Mouse (Mus musculus) C2C12 (cell line): Measurements from ENCODE around the gene Commd1. TPM values are rescaled to one million over a fixed set of nuclear protein-coding genes. Genes with fewer than 3 reads are reported as not detected.

ENCODE experiments used
- H3K27me3 ChIP-seq: one replicate; pipeline ENCODE4 v1.6.1; 2011; ENCODE audit not compliant: control insufficient read depth, insufficient read depth, insufficient read length
- H3K36me3 ChIP-seq: one replicate; pipeline ENCODE4 v1.6.1; 2011; ENCODE audit not compliant: control insufficient read depth, insufficient read depth
- H3K4me3 ChIP-seq: one replicate; pipeline ENCODE4 v1.5.1; 2011; ENCODE audit warnings: mild to moderate bottlenecking, control low read depth; ENCODE audit not compliant: poor library complexity, insufficient read depth, severe bottlenecking
- H3K79me2 ChIP-seq: one replicate; pipeline ENCODE4 v1.6.1; 2011; ENCODE audit not compliant: control insufficient read depth, insufficient read depth
- H3K79me3 ChIP-seq: one replicate; pipeline ENCODE4 v1.6.1; 2011; ENCODE audit warnings: low read depth, control low read depth
- H3ac ChIP-seq: one replicate; pipeline ENCODE3; 2011; ENCODE audit warnings: low read depth; ENCODE audit not compliant: control insufficient read depth, insufficient read length
- CEBPB ChIP-seq: IDR thresholded peaks from one replicate; pipeline ENCODE4 v1.6.1; 2011; ENCODE audit warnings: low read depth, mild to moderate bottlenecking, control low read depth, moderate library complexity
- CTCF ChIP-seq: IDR thresholded peaks from one replicate; pipeline ENCODE4 v1.5.1; 2011; ENCODE audit not compliant: control insufficient read depth, insufficient read depth, insufficient read length
- FOSL1 ChIP-seq: IDR thresholded peaks from one replicate; pipeline ENCODE4 v1.8.0; 2011; ENCODE audit warnings: mild to moderate bottlenecking, low read length; ENCODE audit not compliant: poor library complexity, insufficient read depth, severe bottlenecking
- MAX ChIP-seq: IDR thresholded peaks from one replicate; pipeline ENCODE4 v1.6.1; 2011; ENCODE audit warnings: mild to moderate bottlenecking, control low read depth
- MYOD1 ChIP-seq: IDR thresholded peaks from one replicate; pipeline ENCODE4 v1.6.1; 2011; ENCODE audit warnings: low read depth; ENCODE audit not compliant: control insufficient read depth, insufficient read length
- MYOG ChIP-seq: IDR thresholded peaks from one replicate; pipeline ENCODE4 v1.6.1; 2011; ENCODE audit not compliant: control insufficient read depth, insufficient read length; ENCODE audit errors: extremely low read depth
- USF1 ChIP-seq: IDR thresholded peaks from one replicate; pipeline ENCODE4 v1.6.1; 2011; ENCODE audit warnings: low read depth, mild to moderate bottlenecking, control low read depth, moderate library complexity
- polyA plus RNA-seq: library from polyadenylated mRNA; unstranded; fragments of >200 nt; fragmentation: generic; extraction: Trizol; gene quantifications from one replicate; pipeline ENCODE4 v1.2.1, GENCODE M21; 2012; ENCODE audit warnings: missing spikeins

The Commd1 gene
- polyA plus RNA-seq, 1 experiment: 126 TPM

DNA sequence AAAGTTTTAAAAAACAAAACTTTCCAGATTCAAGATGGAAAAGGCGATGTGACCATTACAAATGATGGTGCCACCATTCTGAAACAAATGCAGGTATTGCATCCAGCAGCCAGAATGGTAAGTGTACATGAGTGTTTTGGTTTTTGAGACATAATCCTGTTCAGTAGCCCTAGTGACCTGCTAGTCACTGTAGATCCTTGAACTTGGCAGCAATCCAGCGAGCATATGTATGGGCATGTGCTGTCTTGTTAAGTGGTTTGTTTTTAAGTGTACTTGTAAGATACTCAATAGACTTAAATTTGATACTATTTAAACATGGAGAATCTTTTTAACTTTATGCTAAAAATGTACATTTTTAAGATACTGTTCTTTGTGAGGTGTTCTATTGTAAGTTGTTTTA is 12.1 kb upstream of the Commd1 start:
- Histone ChIP-seq H3K4me3 (no peak overlapping the region), H3K79me3 (peaks cover 58% of the 10 kb centered on the region), H3ac (no peak overlapping the region), H3K79me2 (peaks cover 83% of the 10 kb centered on the region), H3K36me3 (peaks cover 78% of the 10 kb centered on the region), H3K27me3 (no peaks in the 10 kb centered on the region)
- TF ChIP-seq CTCF (no peak), CEBPB (no peak), USF1 (no peak), MAX (no peak), MYOD1 (no peak), MYOG (no peak), FOSL1 (no peak)

DNA sequence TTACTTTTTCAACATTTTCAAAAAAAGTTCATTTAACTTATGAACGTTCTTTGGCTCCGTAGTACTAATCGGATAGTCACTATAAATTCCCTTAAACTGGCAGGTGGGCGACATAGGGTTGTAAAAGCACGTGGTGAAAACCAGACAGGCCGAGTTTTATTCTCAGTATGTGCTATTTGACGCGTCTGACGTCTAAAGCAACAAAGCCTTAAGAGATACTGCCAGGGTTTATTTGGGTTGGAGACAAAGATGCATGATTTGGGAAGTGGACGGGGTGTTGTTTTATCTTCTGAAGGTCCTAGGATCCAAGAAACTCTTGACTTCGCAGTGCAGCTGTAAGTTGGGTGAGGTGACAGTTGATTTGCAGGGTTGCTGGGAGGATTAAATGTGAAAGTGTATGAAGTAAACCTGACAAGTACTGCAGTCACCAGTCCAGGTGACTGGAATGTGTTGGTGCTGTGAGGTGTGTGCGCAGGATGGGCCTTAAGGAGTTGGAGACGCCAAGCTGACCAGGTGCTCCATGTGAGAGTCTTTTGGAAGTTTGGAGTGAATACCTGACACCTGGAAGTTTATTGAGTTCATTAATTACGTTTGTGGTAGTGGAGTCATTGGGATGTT is 9.1 kb upstream of the Commd1 start:
- peaks cover 52% of the 10 kb centered on the region for H3K79me3 ChIP-seq
- peaks cover 49% of the 10 kb centered on the region for H3K36me3 ChIP-seq

GRCm38 (mm10) chr11:22990393-22991126 is 8.4 kb upstream of the Commd1 start, which contains the start of gene Cct4:
TSS of gene Cct4 (plus strand) at chr11:22990519.
- no peak for TF ChIP-seq FOSL1
- no peak for TF ChIP-seq USF1
- peak; percentile 6 for TF ChIP-seq CEBPB
- TF ChIP-seq MAX: peak; percentile 96
- no peak for TF ChIP-seq MYOG
- Histone ChIP-seq H3K4me3 (peak within 1 kb of the TSS; percentile 88), H3K79me3 (peaks cover 46% of the 10 kb centered on the region), H3K79me2 (peaks cover 52% of the 10 kb centered on the region), H3K36me3 (peaks cover 41% of the 10 kb centered on the region), H3ac (peak within 1 kb of the TSS; percentile 88), H3K27me3 (no peaks in the 10 kb centered on the region)

More for the DNA sequence above, 9.1 kb upstream of the Commd1 start:
- Histone ChIP-seq H3ac (peak overlapping the region; percentile 61), H3K4me3 (peak overlapping the region; percentile 88), H3K27me3 (no peaks in the 10 kb centered on the region), H3K79me2 (peaks cover 60% of the 10 kb centered on the region)
- no peak for TF ChIP-seq MAX
- TF ChIP-seq FOSL1: no peak
- no peak for TF ChIP-seq CEBPB
- TF ChIP-seq MYOD1: no peak
- TF ChIP-seq USF1: no peak
- no peak for TF ChIP-seq CTCF
- no peak for TF ChIP-seq MYOG

GRCm38 (mm10) chr11:22989786-22990185 is 7.6 kb upstream of the Commd1 start:
- TF ChIP-seq CTCF: no peak
- TF ChIP-seq MAX: no peak
- no peak for TF ChIP-seq MYOG
- TF ChIP-seq MYOD1: no peak
- TF ChIP-seq FOSL1: no peak
- no peak for TF ChIP-seq CEBPB
- no peak for TF ChIP-seq USF1
- Histone ChIP-seq H3K36me3 (peaks cover 34% of the 10 kb centered on the region), H3K4me3 (peak overlapping the region; percentile 88), H3K79me3 (peaks cover 41% of the 10 kb centered on the region), H3K79me2 (peaks cover 44% of the 10 kb centered on the region), H3ac (no peak overlapping the region), H3K27me3 (no peaks in the 10 kb centered on the region)

- TF ChIP-seq CEBPB (no peak), MAX (no peak), MYOD1 (no peak), FOSL1 (no peak), USF1 (no peak), CTCF (no peak), MYOG (no peak)
- Histone ChIP-seq H3ac (no peak overlapping the region), H3K79me2 (peaks cover 20% of the 10 kb centered on the region), H3K27me3 (no peaks in the 10 kb centered on the region), H3K36me3 (peaks cover 9% of the 10 kb centered on the region), H3K4me3 (no peak overlapping the region), H3K79me3 (peaks cover 19% of the 10 kb centered on the region)
Measured at GRCm38 (mm10) chr11:22987357-22987756, 5.2 kb upstream of the Commd1 start.

- Histone ChIP-seq H3K79me2 (peaks cover 16% of the 10 kb centered on the region), H3K4me3 (no peak overlapping the region), H3ac (no peak overlapping the region), H3K27me3 (no peaks in the 10 kb centered on the region), H3K79me3 (peaks cover 11% of the 10 kb centered on the region), H3K36me3 (no peaks in the 10 kb centered on the region)
- no peak for TF ChIP-seq USF1
- no peak for TF ChIP-seq MAX
- TF ChIP-seq CTCF: no peak
- no peak for TF ChIP-seq MYOG
- no peak for TF ChIP-seq MYOD1
- no peak for TF ChIP-seq CEBPB
- TF ChIP-seq FOSL1: no peak
Measured at GRCm38 (mm10) chr11:22985510-22985909, 3.3 kb upstream of the Commd1 start.
